Mouse (Mus musculus) liver, embryonic 12.5 days (tissue): ENCODE results near the gene Paqr5. TPM values are rescaled to one million over a fixed set of nuclear protein-coding genes. Genes with fewer than 3 reads are reported as not detected.

Experiments used
- ATAC-seq: fragments of 200-750 bp; cut with Nextera tagmentation; 2 replicates; pipeline ENCODE4 v1.8.0; 2017; ENCODE audit warnings: moderate number of reproducible peaks, mild to moderate bottlenecking, moderate library complexity
- H3K27ac ChIP-seq: fragments of 300-500 bp; sonication (generic); 2 replicates; pipeline ENCODE4 v1.5.1; 2016; ENCODE audit warnings: mild to moderate bottlenecking
- H3K27me3 ChIP-seq: fragments of 300-500 bp; sonication (generic); replicated peaks from 2 replicates; pipeline ENCODE4 v1.6.1; 2016; ENCODE audit warnings: mild to moderate bottlenecking, moderate library complexity
- H3K36me3 ChIP-seq: fragments of 300-500 bp; sonication (generic); 2 replicates; pipeline ENCODE4 v1.6.1; 2016; ENCODE audit warnings: mild to moderate bottlenecking, moderate library complexity
- H3K4me1 ChIP-seq: fragments of 300-500 bp; sonication (generic); 2 replicates; pipeline ENCODE4 v1.6.1; 2016
- H3K4me2 ChIP-seq: fragments of 300-500 bp; sonication (generic); 2 replicates; pipeline ENCODE4 v1.6.1; 2016; ENCODE audit warnings: mild to moderate bottlenecking, moderate library complexity
- H3K4me3 ChIP-seq: fragments of 300-500 bp; sonication (generic); 2 replicates; pipeline ENCODE4 v1.5.1; 2016; ENCODE audit warnings: mild to moderate bottlenecking, moderate library complexity
- H3K9ac ChIP-seq: fragments of 300-500 bp; sonication (generic); 2 replicates; pipeline ENCODE4 v1.6.1; 2016; ENCODE audit warnings: mild to moderate bottlenecking, moderate library complexity
- H3K9me3 ChIP-seq: fragments of 300-500 bp; sonication (generic); replicated peaks from 2 replicates; pipeline ENCODE4 v1.6.1; 2016; ENCODE audit warnings: mild to moderate bottlenecking, moderate library complexity
- WGBS: fragments of 180-500 bp; shearing (Covaris S2); methylation state at CpG from one replicate; pipeline ENCODE4 v1.1.7; 2016; ENCODE audit not compliant: insufficient replicate concordance; 5-methylcytosine and 5-hydroxymethylcytosine counted together
- polyA plus RNA-seq: library from polyadenylated mRNA; unstranded; fragments of >200 nt; fragmentation: Nextera tagmentation; extraction: Ambion mirVana; gene quantifications from 2 replicates; pipeline ENCODE4 v1.2.1, GENCODE M21; 2016

Paqr5 gene
- polyA plus RNA-seq, 1 experiment from 2014 or later: 0.29 TPM

GRCm38 (mm10) chr9:61947402-61948346, 79.0 kb downstream of the Paqr5 start:
- Histone ChIP-seq H3K36me3 (peaks cover 25% of the 10 kb centered on the region), H3K9ac (peak overlapping the region; percentile 86; the same call in 1 of the 2 replicates), H3K4me1 (peaks cover 37% of the 10 kb centered on the region), H3K4me3 (peak overlapping the region; percentile 96), H3K27ac (no peak overlapping the region), H3K27me3 (no peaks in the 10 kb centered on the region), H3K4me2 (peak overlapping the region; percentile 85), H3K9me3 (no peaks in the 10 kb centered on the region)
- ATAC-seq: peak; percentile 71
- 9% methylated on average over 24 of the region's 24 CpGs for WGBS

- Histone ChIP-seq H3K36me3 (peaks cover 34% of the 10 kb centered on the region), H3K4me3 (peak within 1 kb of the TSS; percentile 96), H3K9me3 (no peaks in the 10 kb centered on the region), H3K9ac (peak within 1 kb of the TSS; percentile 86), H3K4me1 (peaks cover 41% of the 10 kb centered on the region), H3K27me3 (no peaks in the 10 kb centered on the region), H3K27ac (peak within 1 kb of the TSS; percentile 85), H3K4me2 (peak within 1 kb of the TSS; percentile 85)
- ATAC-seq: peak; percentile 92
- under 1% methylated on average over 44 of the region's 44 CpGs for WGBS
Measured at GRCm38 (mm10) chr9:61946623-61947401, 79.8 kb downstream of the Paqr5 start, which contains the start of gene Kif23. TSS of gene Kif23 (minus strand) at chr9:61946774.

GRCm38 (mm10) chr9:61945973-61946611, 80.6 kb downstream of the Paqr5 start:
- peak overlapping the region; percentile 85 for H3K4me2 ChIP-seq
- peak overlapping the region; percentile 86 for H3K9ac ChIP-seq
- no peaks in the 10 kb centered on the region for H3K9me3 ChIP-seq
- WGBS: under 1% methylated on average over 38 of the region's 38 CpGs
- peak overlapping the region; percentile 96 for H3K4me3 ChIP-seq
- H3K27me3 ChIP-seq: no peaks in the 10 kb centered on the region
- H3K36me3 ChIP-seq: peaks cover 41% of the 10 kb centered on the region
- peak; percentile 77 for ATAC-seq
- peak overlapping the region; percentile 85 for H3K27ac ChIP-seq
- H3K4me1 ChIP-seq: peaks cover 45% of the 10 kb centered on the region

DNA sequence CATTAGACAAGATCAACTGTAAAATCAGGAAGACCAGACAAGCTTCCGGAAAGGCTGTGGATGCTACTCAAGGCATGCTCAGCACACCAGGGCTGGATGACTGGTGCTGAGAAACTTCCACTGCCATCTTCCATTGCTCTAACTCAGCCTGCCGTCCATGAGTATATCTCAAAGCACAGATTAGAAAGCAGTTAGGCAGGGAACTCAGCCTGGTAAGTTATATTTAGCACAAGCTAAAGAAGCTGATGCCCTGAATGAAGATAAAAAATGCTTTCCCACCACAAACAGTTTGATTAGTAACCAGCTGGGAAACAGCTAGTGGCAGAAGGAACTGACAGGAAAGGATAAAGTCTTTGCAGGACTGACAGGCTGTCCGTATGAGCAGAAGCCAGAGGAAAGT, 85.6 kb downstream of the Paqr5 start:
- 36% methylated on average over 3 of the region's 3 CpGs for WGBS
- Histone ChIP-seq H3K9ac (no peak overlapping the region), H3K9me3 (no peaks in the 10 kb centered on the region), H3K27ac (no peak overlapping the region), H3K27me3 (no peaks in the 10 kb centered on the region), H3K4me1 (peaks cover 32% of the 10 kb centered on the region), H3K4me2 (no peak overlapping the region), H3K36me3 (peaks cover 91% of the 10 kb centered on the region), H3K4me3 (no peak overlapping the region)
- ATAC-seq: no peak

DNA sequence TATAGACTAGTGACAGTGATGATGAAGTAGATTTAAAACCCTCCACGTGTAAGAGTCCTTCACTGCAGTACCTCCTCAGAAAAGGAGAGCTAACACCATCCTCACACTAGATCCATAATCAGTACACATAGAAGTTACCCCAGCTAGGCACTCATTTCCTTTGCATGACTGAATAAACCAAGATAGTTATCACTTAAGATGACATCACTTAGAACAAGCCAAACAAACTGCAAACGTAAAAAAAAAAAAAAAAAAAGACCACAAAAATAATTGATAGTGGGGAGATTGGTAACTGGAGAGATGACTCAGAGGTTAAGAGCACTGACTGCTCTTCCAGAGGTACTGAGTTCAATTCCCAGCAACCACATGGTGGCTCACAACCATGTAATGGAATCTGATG, 93.3 kb downstream of the Paqr5 start:
- Histone ChIP-seq H3K9ac (no peak overlapping the region), H3K4me3 (no peak overlapping the region), H3K27me3 (no peaks in the 10 kb centered on the region), H3K4me1 (peaks cover 10% of the 10 kb centered on the region; the same call in 1 of the 2 replicates), H3K4me2 (no peak overlapping the region), H3K9me3 (no peaks in the 10 kb centered on the region), H3K27ac (no peak overlapping the region), H3K36me3 (peaks cover 99% of the 10 kb centered on the region)
- 55% methylated on average over 2 of the region's 2 CpGs for WGBS
- ATAC-seq: no peak

DNA sequence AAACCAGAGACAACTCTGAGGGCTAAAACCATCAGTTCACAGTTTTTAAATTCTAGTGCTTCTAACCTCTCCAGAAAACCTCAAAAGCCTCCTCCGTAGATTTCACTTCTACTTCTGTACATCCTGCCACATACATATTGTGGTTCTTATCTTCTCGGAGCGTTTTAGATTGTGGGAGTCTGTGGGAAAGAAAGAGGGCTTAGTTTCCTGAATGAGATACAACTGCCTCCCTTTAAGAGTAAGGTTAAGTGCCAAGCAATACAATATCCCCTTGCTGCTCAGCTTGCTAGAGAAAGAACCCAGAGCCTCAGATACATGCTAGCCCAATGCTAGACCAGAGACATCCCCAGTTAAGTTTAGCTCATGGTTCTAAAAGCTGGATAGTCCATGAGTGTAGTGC, 94.6 kb downstream of the Paqr5 start:
- no peak for ATAC-seq
- H3K9ac ChIP-seq: no peak overlapping the region
- no peak overlapping the region for H3K27ac ChIP-seq
- no peaks in the 10 kb centered on the region for H3K27me3 ChIP-seq
- 24% methylated on average over 3 of the region's 3 CpGs for WGBS
- peaks cover 10% of the 10 kb centered on the region; the same call in 1 of the 2 replicates for H3K4me1 ChIP-seq
- H3K4me3 ChIP-seq: no peak overlapping the region
- H3K36me3 ChIP-seq: peaks cover 99% of the 10 kb centered on the region
- no peak overlapping the region for H3K4me2 ChIP-seq
- no peaks in the 10 kb centered on the region for H3K9me3 ChIP-seq

- H3K27me3 ChIP-seq: no peaks in the 10 kb centered on the region
- ATAC-seq: no peak
- H3K4me3 ChIP-seq: no peak overlapping the region
- no peak overlapping the region for H3K4me2 ChIP-seq
- WGBS: 56% methylated on average over 10 of the region's 10 CpGs
- no peaks in the 10 kb centered on the region for H3K9me3 ChIP-seq
- peaks cover 100% of the 10 kb centered on the region for H3K36me3 ChIP-seq
- no peak overlapping the region for H3K27ac ChIP-seq
- no peak overlapping the region for H3K9ac ChIP-seq
- peaks cover 25% of the 10 kb centered on the region for H3K4me1 ChIP-seq
Measured at GRCm38 (mm10) chr9:61925086-61925660, 101.5 kb downstream of the Paqr5 start.

DNA sequence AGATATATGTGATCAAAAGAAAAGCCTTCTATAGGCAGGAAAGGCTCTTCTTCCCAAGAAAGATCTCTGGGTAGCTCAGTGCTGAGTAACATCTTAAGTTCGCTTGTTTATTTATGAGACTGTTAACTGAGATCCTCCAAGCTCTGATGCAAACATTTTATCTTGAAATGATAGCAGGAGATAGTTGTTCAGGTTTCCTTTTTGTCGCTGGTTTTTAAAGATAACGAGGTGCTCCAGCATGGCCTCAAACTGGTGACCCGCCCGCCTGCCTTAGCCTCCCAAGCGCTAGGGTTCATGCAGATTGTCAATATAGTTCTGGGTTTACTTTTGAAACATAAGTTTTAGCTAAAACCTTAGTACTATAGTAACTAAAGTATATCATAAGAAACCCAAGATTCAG, 106.3 kb downstream of the Paqr5 start:
- no peaks in the 10 kb centered on the region for H3K27me3 ChIP-seq
- 24% methylated on average over 6 of the region's 6 CpGs for WGBS
- H3K4me3 ChIP-seq: no peak overlapping the region
- H3K9ac ChIP-seq: no peak overlapping the region
- H3K9me3 ChIP-seq: no peaks in the 10 kb centered on the region
- ATAC-seq: peak; percentile 65
- H3K4me2 ChIP-seq: no peak overlapping the region
- H3K4me1 ChIP-seq: peaks cover 50% of the 10 kb centered on the region
- H3K36me3 ChIP-seq: peaks cover 93% of the 10 kb centered on the region
- H3K27ac ChIP-seq: no peak overlapping the region

DNA sequence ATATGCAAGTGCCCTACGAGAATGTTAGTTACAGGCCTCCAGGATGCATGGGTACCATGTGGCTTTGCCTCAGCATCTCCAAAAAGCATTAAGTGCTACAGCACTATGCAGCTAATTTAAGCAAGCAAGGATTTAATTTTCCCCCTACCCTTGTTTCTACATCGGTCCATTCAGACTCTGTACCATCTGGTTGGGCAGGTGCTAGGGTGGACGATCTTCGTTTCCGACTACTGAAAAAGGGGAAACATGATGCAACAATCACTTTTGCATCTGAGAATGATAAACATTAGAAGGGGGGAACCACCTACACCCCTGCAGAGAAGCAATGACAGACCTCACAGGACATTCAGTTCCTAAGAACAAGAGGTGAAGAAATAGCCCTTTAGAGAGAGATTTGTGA, 107.2 kb downstream of the Paqr5 start:
- Histone ChIP-seq H3K9ac (no peak overlapping the region), H3K9me3 (no peaks in the 10 kb centered on the region), H3K4me1 (peaks cover 47% of the 10 kb centered on the region), H3K4me2 (no peak overlapping the region), H3K36me3 (peaks cover 84% of the 10 kb centered on the region), H3K27me3 (no peaks in the 10 kb centered on the region), H3K4me3 (no peak overlapping the region), H3K27ac (no peak overlapping the region)
- 93% methylated on average over 5 of the region's 5 CpGs for WGBS
- ATAC-seq: no peak

DNA sequence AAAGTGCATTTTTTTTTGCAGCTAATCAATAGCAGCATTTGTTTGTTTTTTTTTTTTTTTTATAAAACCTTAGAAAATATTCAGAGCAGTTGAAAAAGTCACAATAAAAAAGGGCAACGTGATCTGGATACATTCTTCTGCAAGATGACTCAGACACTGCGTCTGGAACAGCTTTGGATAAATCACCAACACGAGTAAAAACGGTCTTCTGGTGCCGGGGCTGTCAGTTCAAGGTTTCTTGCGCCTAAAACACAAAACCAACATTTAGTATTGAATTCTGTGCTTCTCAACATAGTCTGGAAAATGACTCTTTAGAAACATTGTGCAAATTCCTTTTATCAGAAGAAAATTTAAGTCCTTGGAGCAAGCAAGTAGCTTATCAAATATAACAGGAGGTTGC, 109.2 kb downstream of the Paqr5 start:
- Histone ChIP-seq H3K4me2 (no peak overlapping the region), H3K27me3 (no peaks in the 10 kb centered on the region), H3K4me1 (peaks cover 59% of the 10 kb centered on the region), H3K36me3 (peaks cover 80% of the 10 kb centered on the region), H3K27ac (no peak overlapping the region), H3K9ac (no peak overlapping the region), H3K4me3 (no peak overlapping the region), H3K9me3 (no peaks in the 10 kb centered on the region)
- 84% methylated on average over 6 of the region's 6 CpGs for WGBS
- ATAC-seq: no peak

GRCm38 (mm10) chr9:61916986-61917385, 109.7 kb downstream of the Paqr5 start:
- no peaks in the 10 kb centered on the region for H3K27me3 ChIP-seq
- H3K9me3 ChIP-seq: no peaks in the 10 kb centered on the region
- no peak overlapping the region for H3K27ac ChIP-seq
- H3K4me1 ChIP-seq: peaks cover 62% of the 10 kb centered on the region
- no peak for ATAC-seq
- H3K36me3 ChIP-seq: peaks cover 80% of the 10 kb centered on the region
- 28% methylated on average over 3 of the region's 3 CpGs for WGBS
- no peak overlapping the region for H3K4me2 ChIP-seq
- no peak overlapping the region for H3K9ac ChIP-seq
- no peak overlapping the region for H3K4me3 ChIP-seq
